Mouse (Mus musculus) spleen, adult 18-20 months (tissue): ENCODE measurements around the gene Ldlrad3.
A peak's percentile ranks its signal among the peaks of the same experiment; 100 is the strongest.

Source experiments
- DNase-seq, 2 experiments: peaks; one replicate each; pipeline ENCODE4 v3.0.0; 2022; ENCODE audit warnings: mixed read lengths in 2 of 2

Ldlrad3 gene

GRCm38 (mm10) chr2:101997013-101997412 is 189.2 kb downstream of the Ldlrad3 start:
- DNase-seq, result no peak

GRCm38 (mm10) chr2:101992574-101993310 is 193.4 kb downstream of the Ldlrad3 start:
- DNase-seq, result peak in 1 of 2 experiments; percentile 18

- DNase-seq, result no peak
These were observed 194.5 kb downstream of the Ldlrad3 start for GRCm38 (mm10) chr2:101991726-101992125.

DNA sequence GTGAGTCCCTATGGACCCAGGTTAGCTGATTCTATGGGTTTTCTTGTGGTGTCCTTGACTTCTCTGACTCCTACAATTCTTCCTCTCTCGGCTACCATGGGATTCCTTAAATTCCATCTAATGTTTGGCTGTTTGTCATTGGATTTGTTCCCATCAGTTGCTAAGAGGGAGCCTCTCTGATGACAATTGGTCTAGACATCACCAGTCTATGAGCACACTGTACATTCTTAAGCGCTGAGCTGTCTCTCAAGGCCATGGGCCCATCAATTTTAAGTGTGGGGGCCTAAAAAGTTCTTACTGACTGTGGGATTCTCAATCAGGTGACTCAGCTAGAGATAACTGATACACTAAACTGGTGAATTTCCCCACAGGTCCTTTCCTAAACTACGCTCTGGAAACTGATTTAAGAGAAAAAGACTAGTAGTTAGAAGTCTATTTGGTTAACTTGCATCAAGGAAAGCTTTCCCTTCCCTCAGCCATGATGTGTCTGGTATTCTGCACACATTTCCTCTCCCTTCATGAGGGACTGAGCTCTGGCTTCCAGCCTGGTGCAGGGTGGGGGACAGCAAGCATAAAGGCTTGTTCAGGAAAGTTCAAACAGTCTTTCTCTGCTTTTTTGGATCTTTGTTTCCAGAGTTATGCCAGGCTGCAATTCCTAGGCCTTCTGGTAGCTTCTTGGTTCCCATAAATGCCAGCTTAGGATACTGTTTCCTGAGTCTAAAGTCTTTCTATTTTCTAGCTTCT is 199.7 kb downstream of the Ldlrad3 start:
- DNase-seq, result no peak

DNA sequence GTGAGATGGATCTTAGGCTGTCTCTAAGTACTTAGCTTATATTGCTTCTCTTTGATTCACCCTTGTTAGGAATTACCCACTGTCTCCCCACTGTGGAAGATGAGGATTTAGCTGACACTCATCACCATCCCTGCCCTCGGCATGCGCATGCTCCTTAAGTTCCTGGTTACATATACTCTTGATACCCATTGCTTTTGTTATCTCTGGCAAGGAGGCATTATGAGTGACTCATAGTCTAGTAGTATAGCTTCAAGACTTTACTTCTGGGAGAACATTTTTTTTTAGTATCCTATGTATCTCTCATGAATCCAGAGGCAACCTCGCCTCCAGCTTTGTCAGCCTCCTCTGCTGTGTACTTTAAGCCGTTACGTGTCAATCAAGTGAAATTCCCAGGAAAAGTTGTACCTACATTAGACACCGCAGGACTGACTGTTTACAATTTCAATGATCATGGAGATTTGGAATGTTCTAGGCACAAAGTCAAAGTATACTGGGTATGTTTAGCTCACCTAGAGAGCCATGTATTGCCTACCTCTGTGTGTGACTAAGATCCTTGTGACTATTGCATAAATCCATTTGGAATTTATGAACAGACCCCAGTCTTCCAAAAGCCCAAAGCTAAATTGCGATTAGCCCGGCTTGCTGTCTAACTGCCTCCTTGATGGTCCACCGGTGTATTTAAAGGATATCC is 202.2 kb downstream of the Ldlrad3 start:
- no peak for DNase-seq

- DNase-seq, result no peak
These were observed 202.9 kb downstream of the Ldlrad3 start for GRCm38 (mm10) chr2:101983082-101983852.

DNA sequence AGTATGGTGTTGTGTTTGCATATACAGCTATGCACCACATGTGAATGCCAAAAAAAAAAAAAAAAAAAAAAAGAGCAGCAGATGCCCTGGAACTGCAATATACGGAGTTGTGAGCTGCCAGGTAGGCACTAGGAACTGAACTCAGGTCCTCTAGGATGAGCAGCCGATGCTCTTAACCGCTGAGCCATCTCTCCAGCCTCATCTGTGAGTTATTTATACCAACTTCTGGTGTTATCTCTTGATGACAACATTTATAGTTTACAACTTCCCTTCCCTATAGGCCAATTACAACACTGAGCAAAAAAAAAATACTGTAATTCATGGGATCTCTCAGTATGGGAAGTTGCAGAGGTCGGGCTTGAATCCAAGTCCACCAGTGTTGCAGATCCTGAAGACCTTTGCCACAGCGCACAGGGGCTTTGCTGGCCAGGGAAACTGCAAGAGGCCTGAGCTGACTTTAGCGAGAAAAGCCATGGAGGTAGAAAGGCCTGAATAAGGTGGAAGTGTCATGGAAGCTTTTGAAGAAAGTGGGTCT is 204.2 kb downstream of the Ldlrad3 start:
- no peak for DNase-seq

DNA sequence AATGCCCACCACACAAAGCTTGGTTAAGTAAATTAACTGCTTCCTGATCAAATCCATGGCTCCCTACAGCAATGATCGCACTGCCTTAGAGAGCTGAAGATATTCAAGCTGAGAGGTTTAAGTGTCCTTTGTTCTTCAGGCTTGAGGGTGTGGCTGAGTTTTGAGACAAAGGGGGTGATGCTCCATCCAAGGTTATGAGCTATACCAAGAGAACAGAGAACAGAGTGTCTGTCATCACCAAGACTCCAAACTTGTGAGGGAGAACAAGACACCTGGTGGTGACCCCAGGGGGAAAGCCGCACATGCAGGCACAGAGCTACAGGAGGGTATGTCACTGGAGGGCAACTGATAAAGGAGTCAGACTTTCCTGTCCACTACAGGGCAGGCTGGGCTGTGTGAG is 205.0 kb downstream of the Ldlrad3 start:
- DNase-seq, result no peak

GRCm38 (mm10) chr2:101980456-101980947 is 205.7 kb downstream of the Ldlrad3 start:
- DNase-seq, result no peak

DNA sequence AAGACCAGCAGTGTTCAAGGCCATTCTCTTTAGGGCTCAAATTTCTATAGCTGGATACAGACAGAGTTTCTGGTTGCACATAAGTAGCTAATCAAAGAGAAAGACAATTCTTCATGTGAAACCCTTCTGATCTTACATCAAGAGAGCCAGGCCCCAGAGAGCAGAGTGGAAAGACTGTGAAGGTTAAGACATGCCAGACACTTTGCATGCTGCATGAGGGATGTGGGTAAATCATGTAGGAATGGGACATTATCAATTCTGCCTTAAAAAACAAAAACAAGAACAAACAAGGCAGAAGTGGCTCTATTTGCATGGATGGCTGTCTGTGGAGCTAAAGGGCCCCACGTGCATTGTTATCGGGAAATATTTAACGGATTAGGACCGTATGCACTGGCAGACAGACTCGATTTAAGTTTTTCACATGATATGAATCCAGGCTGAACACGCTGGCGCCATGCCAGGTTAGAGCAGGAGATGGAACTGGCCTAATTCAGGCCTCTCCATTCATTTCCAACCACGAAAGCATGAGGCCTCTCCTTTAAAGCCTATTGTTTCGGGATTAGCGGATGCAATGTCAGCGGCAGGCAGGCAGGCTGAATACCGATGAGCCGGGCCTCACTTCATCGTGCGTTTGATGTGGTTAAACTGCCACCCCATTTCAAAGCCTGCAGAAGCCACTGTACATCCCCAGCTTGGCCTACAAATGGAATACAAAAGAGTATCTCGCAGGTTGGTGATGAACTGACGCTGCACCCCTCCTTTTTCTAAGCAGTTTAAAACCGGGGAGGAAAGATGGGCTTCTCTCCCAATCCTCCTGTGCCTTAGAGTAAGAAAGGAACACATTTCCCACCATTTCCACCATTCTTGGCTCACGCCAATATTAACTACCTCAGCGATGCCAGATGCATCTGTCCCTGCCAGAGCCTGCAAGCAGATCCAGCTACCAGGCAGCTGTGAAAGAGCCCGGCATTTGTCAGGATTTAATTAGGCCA is 207.4 kb downstream of the Ldlrad3 start:
- DNase-seq, result no peak

DNA sequence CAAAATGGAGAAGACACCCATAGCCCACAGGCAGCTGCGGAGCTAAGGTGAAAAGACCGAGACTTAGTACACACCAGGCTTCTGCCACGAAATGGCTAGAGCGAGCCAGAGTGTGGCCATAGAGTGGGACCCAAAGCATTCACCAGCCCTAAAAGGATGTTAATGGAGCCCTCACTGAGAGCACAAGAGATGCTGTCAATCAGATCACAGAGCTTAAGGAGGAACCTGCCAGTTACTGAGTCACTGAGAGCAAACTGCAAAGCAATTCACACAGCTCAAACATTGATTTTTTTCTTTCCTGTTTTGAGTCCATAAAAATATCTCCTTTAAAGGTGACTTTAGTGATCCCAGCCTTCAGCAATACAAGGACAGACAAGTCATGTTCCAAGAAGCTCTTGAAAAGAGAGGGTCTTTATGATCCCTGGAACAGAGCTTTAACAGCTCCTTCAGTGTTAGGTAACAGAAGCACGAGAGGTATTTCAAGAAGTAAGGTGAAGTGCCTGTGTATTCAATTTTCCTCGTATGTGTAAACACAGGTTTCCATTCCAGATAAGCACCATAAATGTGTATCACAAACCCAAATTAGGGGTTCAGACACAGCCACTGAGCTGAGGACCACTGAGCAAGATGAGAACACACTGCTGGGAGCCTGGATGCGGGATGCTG is 209.7 kb downstream of the Ldlrad3 start:
- DNase-seq, result no peak

DNA sequence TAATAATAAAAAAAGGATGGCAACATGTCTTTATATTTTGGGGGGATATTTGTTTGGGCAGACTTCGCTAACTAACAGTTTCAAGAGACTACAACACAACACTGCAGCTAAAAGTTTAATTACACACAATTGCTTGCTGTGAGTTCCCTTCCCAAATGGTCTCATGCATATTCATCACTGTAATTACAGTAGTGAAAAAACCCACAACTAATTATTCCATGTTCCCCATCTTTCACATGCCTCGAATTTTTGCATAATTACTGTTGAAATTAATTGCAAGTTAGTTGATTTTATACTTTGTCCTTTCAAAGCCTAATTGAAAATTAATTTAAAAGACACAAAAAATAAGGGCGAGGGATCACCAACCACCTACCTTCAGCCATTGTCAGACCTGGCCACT is 212.4 kb downstream of the Ldlrad3 start:
- no peak for DNase-seq

- no peak for DNase-seq
These were observed 218.6 kb downstream of the Ldlrad3 start for GRCm38 (mm10) chr2:101967601-101968000.

GRCm38 (mm10) chr2:101967152-101967551 is 219.0 kb downstream of the Ldlrad3 start:
- DNase-seq, result no peak

GRCm38 (mm10) chr2:101966017-101966416 is 220.2 kb downstream of the Ldlrad3 start:
- DNase-seq, result no peak

DNA sequence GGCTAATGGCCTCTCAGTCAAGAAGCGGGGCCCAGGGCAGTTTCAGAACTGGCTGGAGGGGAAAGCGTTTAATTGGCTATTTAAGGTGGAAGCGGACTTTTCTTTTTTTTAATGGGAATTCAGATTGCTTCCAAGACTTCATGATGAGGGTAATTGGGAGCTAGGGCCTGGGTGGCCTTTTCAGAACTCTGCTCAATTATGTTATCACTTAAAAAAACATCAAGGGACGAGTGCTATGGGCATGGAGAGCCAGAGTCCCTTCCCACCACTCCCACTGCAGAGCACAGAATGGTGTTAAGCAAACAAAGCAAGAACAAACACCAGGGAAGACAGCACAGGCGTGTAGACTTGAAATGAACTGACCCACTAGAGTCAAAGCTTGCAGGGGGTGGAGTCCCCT is 220.7 kb downstream of the Ldlrad3 start:
- no peak for DNase-seq

DNA sequence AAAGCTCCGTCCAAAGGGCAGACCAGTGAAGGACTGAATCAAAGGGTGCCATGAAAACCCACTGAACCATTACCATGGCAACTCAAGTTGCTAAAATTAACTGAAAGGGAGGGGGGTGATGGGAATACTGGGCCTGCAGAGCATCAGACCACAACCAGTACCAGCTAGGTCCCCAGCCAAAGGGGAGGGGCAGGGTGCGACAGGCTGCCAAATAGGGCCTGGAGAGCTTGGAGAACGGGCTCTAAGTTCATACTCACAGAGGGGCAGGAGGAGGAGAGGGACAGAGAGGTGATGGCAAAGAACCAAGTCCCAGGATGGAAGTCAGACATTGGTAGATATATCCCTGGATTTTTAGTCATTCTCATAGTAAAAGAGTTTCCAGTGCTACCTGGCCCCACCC is 222.8 kb downstream of the Ldlrad3 start:
- no peak for DNase-seq

- DNase-seq, result no peak
These were observed 223.8 kb downstream of the Ldlrad3 start for GRCm38 (mm10) chr2:101962349-101962748.

- no peak for DNase-seq
These were observed 224.8 kb downstream of the Ldlrad3 start for GRCm38 (mm10) chr2:101961391-101961790.

- DNase-seq, result no peak
These were observed 225.5 kb downstream of the Ldlrad3 start for GRCm38 (mm10) chr2:101960658-101961057.

GRCm38 (mm10) chr2:101956125-101956524 is 230.1 kb downstream of the Ldlrad3 start:
- DNase-seq, result no peak
